Mouse (Mus musculus) layer of hippocampus, postnatal 14 days (tissue): ENCODE measurements at regions not wholly inside any gene's neighbourhood (a gene's known extent, or its start where the extent isn't known, plus 50 kb on each side); places are given as distances from the start of the nearest gene placed in this dataset.

ENCODE experiments used
- DNase-seq, 2 experiments: peaks; one replicate each; pipeline ENCODE4 v3.0.0; 2021 to 2022; ENCODE audit warnings: low spot score in 2 of 2, mixed read lengths in 1 of 2

DNA sequence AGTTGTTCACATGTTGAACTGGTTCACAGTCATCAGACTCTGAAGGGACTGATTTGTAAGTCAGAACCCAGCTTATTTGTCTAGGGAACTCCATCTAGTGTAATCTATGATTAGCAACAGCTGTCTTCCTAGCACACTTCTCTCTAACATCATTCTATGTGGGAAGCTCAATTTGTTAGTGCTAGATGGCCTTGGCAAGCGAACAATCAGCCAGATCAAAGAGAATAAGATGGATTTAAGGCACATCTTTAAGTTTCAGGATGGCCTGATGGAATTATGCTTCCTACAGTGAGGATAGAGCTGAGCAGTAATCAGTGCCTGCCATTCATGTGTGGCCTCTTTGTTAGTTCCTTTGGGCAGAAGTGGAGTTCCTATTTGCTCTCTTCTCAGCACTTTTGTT lies 183.1 kb upstream of the Pdcd1 start:
- no peak for DNase-seq

DNA sequence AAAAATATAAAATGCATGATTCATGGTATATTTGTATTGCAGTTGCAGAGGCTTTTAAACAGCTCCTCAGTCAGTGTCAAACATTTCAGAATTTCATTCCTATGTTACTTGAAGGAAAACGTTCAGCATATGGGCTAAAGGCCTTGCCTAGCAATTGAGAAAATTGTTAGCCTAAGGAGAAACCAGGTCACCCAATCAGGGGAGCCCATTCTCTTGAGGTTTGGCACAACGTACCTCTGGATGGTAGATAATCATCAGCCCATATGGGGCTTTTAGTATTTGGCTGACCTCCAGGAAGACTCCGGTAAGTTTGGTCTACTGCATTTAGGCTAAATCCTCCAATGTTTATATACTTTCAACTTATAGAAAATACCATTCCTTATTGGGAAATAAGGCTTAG lies 168.7 kb upstream of the Pdcd1 start:
- no peak for DNase-seq

DNA sequence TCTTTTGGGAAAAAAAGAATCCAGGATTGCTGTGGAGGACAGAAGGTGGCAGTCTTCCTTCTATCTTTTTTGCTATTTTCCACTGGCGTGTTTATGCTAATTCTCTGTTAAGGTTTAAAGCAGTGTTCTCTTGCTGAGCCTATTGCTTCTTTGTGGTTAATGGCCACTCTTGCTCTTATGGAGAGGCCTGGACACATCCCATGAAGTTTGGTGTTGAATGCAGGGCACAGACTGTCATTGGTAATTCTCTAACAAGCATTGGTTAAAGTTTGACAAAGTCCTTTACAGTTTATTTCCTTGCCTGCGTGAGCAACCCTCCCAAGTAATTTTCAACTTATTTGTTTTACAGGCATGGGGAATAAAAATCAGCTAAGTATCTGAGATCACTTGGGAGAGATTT lies 165.1 kb upstream of the Pdcd1 start:
- DNase-seq = no peak

DNA sequence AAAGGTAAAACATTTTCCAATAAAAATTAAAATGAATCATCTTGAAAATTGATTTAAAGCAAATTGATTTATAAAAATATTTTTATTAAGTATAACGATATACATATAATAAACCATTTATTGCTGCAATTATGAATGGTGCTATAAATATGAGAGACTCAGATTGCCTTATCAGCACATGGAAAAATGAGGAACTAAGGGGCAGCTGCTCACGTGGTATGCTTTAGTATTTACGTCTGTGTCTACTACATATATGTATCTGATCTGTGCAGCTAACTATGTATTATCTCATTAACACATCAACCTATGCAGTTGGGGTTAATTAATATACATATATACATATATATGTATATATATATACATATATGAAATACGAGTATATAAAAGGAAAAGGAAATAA lies 156.6 kb upstream of the Pdcd1 start:
- no peak for DNase-seq

DNA sequence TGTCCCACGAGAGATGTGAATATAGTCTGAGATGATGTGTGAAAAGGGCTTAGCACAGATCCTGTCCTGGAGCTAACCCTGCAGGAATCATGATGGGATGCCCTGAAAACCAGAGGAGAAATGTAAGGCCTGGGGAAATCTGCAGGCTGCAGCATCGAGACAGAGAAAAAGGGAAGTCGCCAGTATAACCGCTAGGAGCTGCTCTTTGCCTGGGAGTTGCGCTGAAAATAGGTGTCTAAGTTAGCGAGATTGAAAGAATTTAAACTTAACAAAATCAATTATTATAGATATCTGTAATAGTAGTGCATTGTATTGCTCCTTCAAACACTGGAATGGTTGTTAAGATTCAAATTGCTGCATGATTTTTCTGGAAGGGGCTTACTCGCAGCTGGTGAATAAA lies 155.5 kb upstream of the Pdcd1 start:
- DNase-seq = no peak

DNA sequence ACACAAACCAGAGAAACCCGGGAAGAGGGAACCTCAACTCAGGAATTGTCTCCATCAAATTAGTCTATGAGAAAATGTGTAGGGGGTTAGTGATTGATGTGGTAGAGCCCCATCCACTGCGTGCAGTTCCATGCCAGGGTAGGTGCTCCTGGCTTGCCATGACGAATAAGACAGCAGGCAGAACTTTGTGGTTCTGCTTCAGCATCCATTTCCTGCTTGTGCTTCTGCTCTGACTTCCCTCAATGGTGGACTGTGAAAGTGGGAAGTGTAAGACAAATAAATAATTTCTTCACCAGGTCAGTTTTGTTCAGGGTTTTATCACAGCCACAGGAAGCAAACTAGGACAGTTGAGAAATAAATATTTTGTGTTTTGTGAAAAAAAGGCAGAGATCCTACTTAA lies 150.9 kb upstream of the Pdcd1 start:
- DNase-seq = no peak

DNA sequence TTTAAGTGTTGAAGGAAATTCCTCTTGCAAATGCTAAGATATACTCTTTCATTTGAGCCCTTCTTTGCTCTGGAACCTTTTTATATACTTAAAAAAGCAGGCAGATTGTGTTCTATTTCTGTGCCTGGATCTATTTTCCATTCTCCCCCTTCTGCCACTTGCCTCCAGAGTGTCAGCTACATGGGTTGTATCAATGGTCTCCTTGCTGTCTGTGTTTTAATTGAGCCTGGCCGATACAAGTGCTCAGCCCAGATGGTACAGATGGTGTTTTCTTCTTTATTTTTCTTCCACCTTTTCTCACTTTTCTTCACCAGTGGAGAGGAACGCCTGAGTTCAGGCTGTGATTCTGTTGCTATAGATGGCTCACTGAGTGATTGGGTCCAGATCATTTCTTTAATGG lies 131.5 kb upstream of the Pdcd1 start:
- peak; percentile 3 to 22 for DNase-seq

DNA sequence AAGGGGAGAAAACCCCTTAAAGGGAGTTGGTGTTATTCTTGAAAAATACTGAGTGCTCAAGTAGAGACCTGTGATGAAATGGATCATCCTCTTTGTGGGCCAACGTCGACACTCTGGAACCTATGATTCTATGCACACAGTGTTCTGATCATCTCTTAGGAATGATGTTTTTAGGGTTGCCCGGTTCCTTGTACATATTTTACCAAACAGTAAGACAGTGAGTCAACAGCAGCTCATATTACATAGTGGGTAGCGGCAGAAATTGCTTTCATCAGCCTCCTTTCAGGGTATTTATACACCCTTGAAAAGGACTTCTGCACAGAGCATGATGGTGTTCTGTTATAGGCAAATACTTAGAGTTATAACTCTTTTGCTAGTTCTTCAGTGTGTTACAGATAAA lies 97.6 kb upstream of the Pdcd1 start:
- DNase-seq = no peak

DNA sequence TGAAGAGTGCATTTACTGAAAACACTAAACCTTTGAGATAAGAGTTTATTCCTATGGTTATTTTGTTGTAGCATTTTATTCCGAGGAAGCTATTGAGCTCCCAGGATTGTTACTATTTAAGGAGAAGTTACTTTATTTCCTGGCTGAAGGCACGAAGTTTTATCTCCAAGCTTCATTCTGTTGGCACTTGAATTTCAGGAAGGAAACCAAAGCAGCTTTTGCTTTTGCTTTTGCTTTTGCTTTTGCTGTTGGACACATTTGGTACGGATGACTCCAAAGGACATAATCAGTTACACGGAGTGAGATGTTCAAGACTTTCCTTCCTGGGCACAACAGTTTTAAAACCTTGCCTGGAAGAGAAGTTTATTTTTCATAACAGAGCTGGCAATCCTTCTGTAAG lies 94.7 kb upstream of the Pdcd1 start:
- DNase-seq = no peak

DNA sequence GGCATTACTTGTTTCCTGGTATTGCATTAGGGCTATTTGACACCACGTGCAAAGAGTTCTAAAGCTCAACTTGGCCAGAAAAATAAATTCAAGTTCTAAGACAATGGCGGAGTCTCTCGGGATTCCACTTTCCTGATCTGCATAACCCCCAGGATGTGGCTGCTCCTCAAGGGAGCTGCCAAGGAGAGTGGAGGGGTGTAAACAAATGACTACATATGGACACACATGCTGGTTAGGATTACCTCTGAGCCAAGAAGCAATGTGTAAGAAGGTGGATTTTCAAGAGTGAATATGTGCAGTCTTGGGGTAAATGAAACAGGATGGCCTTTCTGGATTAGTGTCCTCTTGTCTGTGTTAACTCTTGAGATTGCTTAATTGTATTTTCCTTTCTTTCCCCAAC lies 88.2 kb upstream of the Pdcd1 start:
- no peak for DNase-seq

DNA sequence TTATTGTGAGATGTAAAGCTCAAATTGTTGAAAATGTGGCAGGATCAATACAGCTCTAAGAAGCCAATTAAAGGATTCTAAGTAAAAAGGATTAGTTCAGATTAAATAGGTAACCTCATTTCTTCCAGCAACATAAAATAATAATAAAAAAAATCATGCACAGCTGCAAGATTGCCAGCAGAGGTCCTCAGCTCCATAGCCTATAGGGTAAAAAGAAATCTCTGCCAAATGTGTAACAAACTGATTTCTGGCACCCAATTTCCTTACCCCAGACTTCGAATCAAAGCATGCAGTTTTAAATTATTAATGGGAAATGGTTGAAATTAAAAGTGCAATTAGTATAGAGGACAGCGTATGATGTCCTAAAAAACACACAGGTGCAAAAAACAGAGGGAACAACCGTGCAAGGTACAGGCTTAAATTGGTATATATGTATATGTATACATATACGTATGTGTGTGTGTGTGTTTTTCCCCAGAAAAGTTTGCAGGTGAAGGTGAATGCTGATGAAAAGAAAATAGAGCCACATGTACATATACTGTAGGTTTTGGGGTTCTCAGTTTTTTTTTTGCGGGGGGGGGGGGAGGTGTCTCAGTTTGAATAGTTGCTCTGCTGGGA lies 87.2 kb upstream of the Pdcd1 start:
- DNase-seq = peak in 1 of 2 experiments; percentile 28

DNA sequence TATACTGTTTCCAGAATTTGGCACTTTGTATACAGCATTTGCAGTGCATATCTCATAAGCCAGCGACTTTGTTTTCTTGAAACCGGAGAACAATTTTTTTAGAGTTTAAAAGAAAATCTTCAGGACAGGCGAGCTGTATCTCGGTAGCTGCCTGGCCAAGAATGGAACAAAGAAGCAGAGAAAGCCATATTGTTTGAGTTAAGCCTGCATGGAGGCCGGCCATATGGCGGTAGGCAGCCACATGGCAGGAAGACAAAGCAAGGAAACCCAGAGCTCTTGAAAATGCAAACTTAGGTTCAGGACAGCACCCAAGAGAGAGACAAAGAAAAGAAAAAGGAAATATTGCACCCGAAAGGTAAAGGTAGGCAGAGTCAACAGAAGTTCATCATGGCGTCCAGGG lies 84.4 kb upstream of the Pdcd1 start:
- peak in 1 of 2 experiments; percentile 12 for DNase-seq
